Comparison of ENCODE assay signal across 23 mouse cellular contexts in genomic region chr9:31255953-31256352, GRCm38 (mm10). TPM values are rescaled to one million over a fixed set of nuclear protein-coding genes. Genes with fewer than 3 reads are reported as not detected.
DNase-seq lines count a peak whose midpoint lies in the region; ATAC-seq and TF ChIP-seq lines count a peak whose summit lies in the region.
"Had no signal": no experiment of that assay in that cellular context is flagged by ENCODE, and none has a peak within 500 bp of the region (broad histone marks: within the 10 kb centered on the region; RNA-seq: fewer than 3 reads in every experiment).

No protein-coding gene starts in this region.

- H3K4me2 ChIP-seq in liver, embryonic 11.5 days: peak overlapping the region; percentile 60
- peak overlapping the region; percentile 84 for H3K4me2 ChIP-seq in liver, embryonic 14.5 days (ENCODE audit: low read depth)
- H3K4me2 ChIP-seq: forebrain, embryonic 12.5 days; heart, embryonic 15.5 days; hindbrain, embryonic 14.5 days; intestine, embryonic 15.5 days had no signal

- peak; percentile 40 for ATAC-seq in liver, embryonic 11.5 days (replicated peaks; ENCODE audit: low FRiP score)
- ATAC-seq in liver, embryonic 14.5 days (ENCODE audit: insufficient read depth): peak; percentile 22; the same call in 1 of the 2 replicates
- ATAC-seq in megakaryocyte-erythroid progenitor cell, adult 5-6 weeks (replicated peaks; ENCODE audit: low FRiP score, low TSS enrichment, poor library complexity, severe bottlenecking): peak; percentile 9; the same call in 1 of the 2 replicates
- ATAC-seq in monocyte, adult 5-6 weeks (replicated peaks; ENCODE audit: insufficient number of reproducible peaks, low FRiP score, low TSS enrichment, poor library complexity, severe bottlenecking): no peak
- ATAC-seq: forebrain, postnatal 0 days; intestine, embryonic 15.5 days had no signal

- TF ChIP-seq EP300 in liver, embryonic 14.5 days (IDR thresholded peaks at IDR 0.05; ENCODE audit: low read depth): peak; percentile 87

- no peak for DNase-seq in liver, embryonic 11.5 days (ENCODE audit: low spot score)
- DNase-seq in liver: no peak
- peak; percentile 54 for DNase-seq in c-Kit-positive CD71-positive TER-119-positive erythroid progenitor cells, embryonic 14.5 days (ENCODE audit: low spot score)
- peak; percentile 53 to 60 (median 56) for DNase-seq in liver, embryonic 14.5 days (ENCODE audit: low read depth in 3 of 3, low spot score in 3 of 3)
- no peak for DNase-seq in yolk sac, embryonic 10.5 days (ENCODE audit: low spot score)
- DNase-seq in left cerebral cortex, adult 2 months (ENCODE audit: extremely low spot score in 1 of 2, low spot score in 2 of 2): no peak
- DNase-seq: adrenal gland, adult 8-10 months; adrenal gland, postnatal 36 days; cerebellum, adult 18-20 months; cerebellum, adult 9-11 months; cerebellum, postnatal 36 days; forebrain, postnatal 0 days; gastrocnemius, postnatal 14 days had no signal

- intact Hi-C loops in left cerebral cortex, adult 2 months (cut with DNase I): no loop called here

- H3K27me3 ChIP-seq in liver, embryonic 11.5 days (replicated peaks; ENCODE audit: control insufficient read depth, insufficient read depth, low read length): no peaks in the 10 kb centered on the region
- no peaks in the 10 kb centered on the region for H3K27me3 ChIP-seq in liver, embryonic 14.5 days (ENCODE audit: control insufficient read depth, insufficient read depth, low read length)
- H3K27me3 ChIP-seq: CH12.LX; forebrain, embryonic 12.5 days; heart, embryonic 15.5 days; intestine, embryonic 15.5 days had no signal

- no peaks in the 10 kb centered on the region for H3K9me3 ChIP-seq in liver, embryonic 11.5 days (ENCODE audit: control insufficient read depth, low read length)
- H3K9me3 ChIP-seq in liver, embryonic 14.5 days (ENCODE audit: control insufficient read depth, low read length): no peaks in the 10 kb centered on the region
- H3K9me3 ChIP-seq: embryonic facial prominence, embryonic 10.5 days; forebrain, embryonic 12.5 days; heart, embryonic 10.5 days; heart, embryonic 15.5 days; hindbrain, embryonic 10.5 days; intestine, embryonic 15.5 days had no signal

- no peak for TF ChIP-seq CTCF in liver, embryonic 14.5 days (IDR thresholded peaks at IDR 0.05; ENCODE audit: low read depth)
- TF ChIP-seq CTCF in left cerebral cortex, adult 2 months (IDR thresholded peaks at IDR 0.05): no peak

- peak overlapping the region; percentile 20; the same call in 1 of the 2 replicates for H3K27ac ChIP-seq in liver, embryonic 11.5 days (ENCODE audit: low read depth, low read length)
- peak overlapping the region; percentile 96 for H3K27ac ChIP-seq in liver, embryonic 14.5 days
- no peak overlapping the region for H3K27ac ChIP-seq in left cerebral cortex, adult 2 months
- H3K27ac ChIP-seq: embryonic facial prominence, embryonic 10.5 days; forebrain, embryonic 12.5 days; heart, embryonic 15.5 days; hindbrain, embryonic 10.5 days; hindbrain, embryonic 14.5 days; intestine, embryonic 15.5 days had no signal

- H3K4me3 ChIP-seq in liver, embryonic 11.5 days (ENCODE audit: low read depth, low read length): no peak overlapping the region
- peak overlapping the region in 1 of 2 experiments; percentile 8; a peak in 2 of 4 replicates for H3K4me3 ChIP-seq in liver, embryonic 14.5 days (ENCODE audit: insufficient read depth in 1 of 2, low read depth in 2 of 2, low read length in 2 of 2)
- H3K4me3 ChIP-seq in left cerebral cortex, adult 2 months: no peak overlapping the region
- H3K4me3 ChIP-seq: embryonic facial prominence, embryonic 10.5 days; forebrain, embryonic 12.5 days; heart, embryonic 10.5 days; heart, embryonic 15.5 days; hindbrain, embryonic 10.5 days; intestine, embryonic 15.5 days had no signal

- WGBS in liver, embryonic 11.5 days: 50% methylated on average over 7 of the region's 7 CpGs
- WGBS in liver, embryonic 14.5 days (ENCODE audit: insufficient replicate concordance): 26% methylated on average over 7 of the region's 7 CpGs

- peaks cover 37% of the 10 kb centered on the region for H3K4me1 ChIP-seq in liver, embryonic 11.5 days (replicated peaks; ENCODE audit: control insufficient read depth, insufficient read depth, low read length)
- peaks cover 66 to 73% of the 10 kb centered on the region in 2 experiments for H3K4me1 ChIP-seq in liver, embryonic 14.5 days (replicated peaks; ENCODE audit: control insufficient read depth in 2 of 2, insufficient read depth in 2 of 2, low read length in 1 of 2)
- H3K4me1 ChIP-seq: forebrain, embryonic 12.5 days had no signal

- no peaks in the 10 kb centered on the region for H3K36me3 ChIP-seq in liver, embryonic 11.5 days (ENCODE audit: control insufficient read depth, insufficient read depth, low read length)
- H3K36me3 ChIP-seq in liver, embryonic 14.5 days (replicated peaks; ENCODE audit: control insufficient read depth, insufficient read depth, low read depth): no peaks in the 10 kb centered on the region
- H3K36me3 ChIP-seq: embryonic facial prominence, embryonic 10.5 days; forebrain, embryonic 12.5 days; heart, embryonic 10.5 days; heart, embryonic 15.5 days; hindbrain, embryonic 10.5 days; intestine, embryonic 15.5 days had no signal

- H3K9ac ChIP-seq in liver, embryonic 11.5 days (ENCODE audit: low read depth, low read length): no peak overlapping the region
- peak overlapping the region; percentile 28 for H3K9ac ChIP-seq in liver, embryonic 14.5 days (replicated peaks)
- H3K9ac ChIP-seq: forebrain, embryonic 12.5 days; forebrain, postnatal 0 days; heart, embryonic 15.5 days; hindbrain, embryonic 14.5 days; intestine, embryonic 15.5 days had no signal

RNA-seq across cellular contexts. Expression of gene Prdm10, which starts 24.4 kb away (rescaled TPM):
- 5.7 and 6.5 TPM in 2 replicates for polyA plus RNA-seq in liver, embryonic 11.5 days (2014; fragmentation: Nextera tagmentation; extraction: Ambion mirVana)
- 4.0 and 4.9 TPM in 2 replicates for polyA plus RNA-seq in liver, embryonic 14.5 days (2012; rRNA removed)
- 2.3 and 2.7 TPM in 2 replicates for polyA plus RNA-seq in liver, embryonic 14.5 days (2014; fragmentation: Nextera tagmentation; extraction: Ambion mirVana)
- total RNA-seq in megakaryocyte-erythroid progenitor cell, adult 5-6 weeks (2014; fragmentation: Nextera tagmentation): 14.0 and 20.2 TPM in 2 replicates
- 8.8 and 10.1 TPM in 2 replicates for total RNA-seq in megakaryocyte-erythroid progenitor cell, adult 5-6 weeks (2017)
- total RNA-seq in monocyte, adult 5-6 weeks (2017): 7.1 to 16.9 TPM (median 9.6 TPM) in 3 replicates
- 10 to 100 TPM; 23.1 to 24.5 TPM for total RNA-seq in left cerebral cortex, adult 2 months (2021)

RNA-seq across cellular contexts. Expression of gene Aplp2, which starts 44.3 kb away (rescaled TPM):
- polyA plus RNA-seq in liver, embryonic 11.5 days (2014; fragmentation: Nextera tagmentation; extraction: Ambion mirVana): 256 and 297 TPM in 2 replicates
- 111 and 120 TPM in 2 replicates for polyA plus RNA-seq in liver, embryonic 14.5 days (2012; rRNA removed)
- polyA plus RNA-seq in liver, embryonic 14.5 days (2014; fragmentation: Nextera tagmentation; extraction: Ambion mirVana): 163 and 182 TPM in 2 replicates
- 250 and 255 TPM in 2 replicates for total RNA-seq in megakaryocyte-erythroid progenitor cell, adult 5-6 weeks (2014; fragmentation: Nextera tagmentation)
- total RNA-seq in megakaryocyte-erythroid progenitor cell, adult 5-6 weeks (2017): 258 and 279 TPM in 2 replicates
- total RNA-seq in monocyte, adult 5-6 weeks (2017): 117 to 176 TPM (median 135 TPM) in 3 replicates
- total RNA-seq in left cerebral cortex, adult 2 months (2021): 100 to 1,000 TPM; 568 to 604 TPM

Comparison
In these comparisons a context has a peak if more than half of its experiments do, and no peak if none do; other contexts are left out.
1. DNase-seq: peak in c-Kit-positive CD71-positive TER-119-positive erythroid progenitor cells, embryonic 14.5 days (single experiment) and liver, embryonic 14.5 days (3 of 3); none in liver, embryonic 11.5 days (single experiment), liver (single experiment), yolk sac, embryonic 10.5 days (single experiment) and left cerebral cortex, adult 2 months (0 of 2).